Mouse (Mus musculus) kidney, adult 2 months (tissue): Measurements from ENCODE around the gene Ankrd13c.

ENCODE experiments used
- CTCF ChIP-seq: fragments of 200-500 bp; conservative IDR thresholded peaks from 2 replicates; pipeline ENCODE4 v1.5.1; 2011; ENCODE audit warnings: low read depth, mild to moderate bottlenecking, control low read depth, low read length, moderate library complexity, mixed read lengths; ENCODE audit not compliant: insufficient read depth, insufficient read length
- POLR2A ChIP-seq: fragments of 200-500 bp; IDR thresholded peaks from one replicate; pipeline ENCODE4 v1.6.1; 2011; ENCODE audit warnings: low read depth, low read length, control low read depth

GRCm38 (mm10) chr3:157947383-157948280, 593 bp downstream of the Ankrd13c start:
- TF ChIP-seq CTCF (no peak), POLR2A (no peak)
